Mouse (Mus musculus) spleen, postnatal 14 days (tissue): ENCODE data around the gene Mapt.

Source experiments
- DNase-seq, 2 experiments: peaks; one replicate each; pipeline ENCODE4 v3.0.0; 2021 to 2022; ENCODE audit warnings: low spot score in 2 of 2

Gene Mapt

DNA sequence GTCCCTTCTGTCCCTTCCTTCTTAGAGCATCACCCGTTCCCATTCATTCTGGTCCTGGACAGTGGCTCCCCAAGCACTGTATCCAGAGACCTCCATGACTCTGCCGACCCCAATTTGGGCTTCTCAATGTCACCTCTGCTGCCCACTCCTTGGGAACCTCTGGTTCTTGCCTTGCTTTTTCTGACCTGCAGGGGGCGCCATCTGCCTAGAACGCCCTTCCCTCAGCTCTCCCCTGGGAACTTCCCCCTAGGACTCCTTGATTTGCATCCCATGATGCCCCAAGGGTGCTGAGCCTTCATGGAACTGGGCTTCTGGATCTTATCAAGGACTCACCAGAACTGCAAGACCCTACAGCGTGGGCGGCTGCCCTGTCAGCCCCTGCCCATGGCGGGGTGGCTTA, 80.5 kb downstream of the Mapt start:
- DNase-seq, result no peak

DNA sequence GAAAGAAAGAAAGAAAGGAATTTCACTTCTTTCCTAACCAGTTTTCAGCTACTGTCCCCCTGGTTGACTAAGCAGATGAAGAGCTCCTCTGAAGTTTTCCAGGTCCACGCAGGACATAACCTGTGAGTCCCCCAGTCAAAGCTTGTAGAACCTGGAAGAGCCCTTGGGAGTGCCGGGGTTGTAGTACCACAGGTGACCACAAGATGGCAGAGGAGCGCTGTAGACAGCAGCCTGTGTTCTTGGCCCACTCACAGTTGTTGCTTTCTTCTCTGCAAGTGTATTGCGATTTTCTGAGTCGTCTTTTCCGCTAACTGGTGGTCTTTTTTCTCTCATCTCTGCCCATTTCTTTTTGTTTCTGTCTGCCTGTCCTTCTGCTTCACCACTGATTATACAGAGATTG, 84.5 kb downstream of the Mapt start:
- peak; percentile 61 to 78 for DNase-seq

DNA sequence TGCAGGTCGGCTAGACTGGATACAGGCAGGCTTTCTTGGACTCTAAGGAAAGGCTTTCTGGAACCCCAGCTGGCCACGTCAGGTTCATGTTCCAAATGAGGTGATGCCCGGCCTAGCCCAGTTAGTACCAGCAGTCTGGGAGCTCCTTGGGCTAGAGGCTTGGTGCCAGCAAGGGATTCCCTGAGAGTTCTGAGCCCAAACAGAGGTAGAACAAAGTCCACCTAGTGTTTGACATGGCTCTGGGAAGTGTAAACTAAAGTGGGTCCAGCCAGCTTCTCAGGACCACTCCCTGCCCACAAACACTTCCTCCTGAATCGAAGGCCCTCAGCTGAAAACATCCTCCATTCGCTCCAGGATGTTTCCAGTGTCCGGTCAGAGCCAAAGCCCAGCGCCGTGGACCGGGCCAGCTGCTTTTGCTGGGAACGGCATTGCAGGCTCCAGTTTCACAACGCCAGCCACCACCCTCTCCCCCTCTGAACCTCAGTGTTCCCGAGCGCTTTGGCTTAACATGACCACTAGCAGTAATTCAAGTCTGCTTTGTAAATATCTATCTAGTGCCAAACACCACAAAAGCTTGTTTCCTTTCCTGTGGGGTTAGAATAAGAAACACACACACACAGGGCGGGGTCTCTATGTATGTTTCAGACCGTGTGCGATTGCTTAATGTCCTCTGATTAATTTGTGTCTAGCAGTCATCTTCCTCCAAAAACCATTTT, 85.7 kb downstream of the Mapt start:
- no peak for DNase-seq

DNA sequence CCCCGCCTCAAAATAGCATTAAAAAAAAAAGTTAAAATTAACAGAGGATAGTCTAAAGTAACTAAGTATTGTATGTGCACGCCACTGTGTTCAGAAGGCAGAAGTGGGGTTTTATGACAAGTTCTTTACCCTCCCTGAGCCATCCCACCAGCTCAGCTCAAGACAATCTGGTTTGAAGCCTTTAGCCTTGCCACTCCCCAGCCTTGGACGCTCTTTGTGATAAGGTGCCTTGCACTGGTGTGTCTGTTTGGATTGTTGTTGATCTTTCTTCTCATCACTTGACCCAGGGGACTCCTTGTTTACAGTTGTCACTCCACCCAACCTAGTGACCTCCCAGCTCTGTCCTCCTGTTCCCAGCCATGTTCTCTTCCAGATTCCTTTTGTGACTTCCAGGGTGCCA, 86.4 kb downstream of the Mapt start:
- no peak for DNase-seq

DNA sequence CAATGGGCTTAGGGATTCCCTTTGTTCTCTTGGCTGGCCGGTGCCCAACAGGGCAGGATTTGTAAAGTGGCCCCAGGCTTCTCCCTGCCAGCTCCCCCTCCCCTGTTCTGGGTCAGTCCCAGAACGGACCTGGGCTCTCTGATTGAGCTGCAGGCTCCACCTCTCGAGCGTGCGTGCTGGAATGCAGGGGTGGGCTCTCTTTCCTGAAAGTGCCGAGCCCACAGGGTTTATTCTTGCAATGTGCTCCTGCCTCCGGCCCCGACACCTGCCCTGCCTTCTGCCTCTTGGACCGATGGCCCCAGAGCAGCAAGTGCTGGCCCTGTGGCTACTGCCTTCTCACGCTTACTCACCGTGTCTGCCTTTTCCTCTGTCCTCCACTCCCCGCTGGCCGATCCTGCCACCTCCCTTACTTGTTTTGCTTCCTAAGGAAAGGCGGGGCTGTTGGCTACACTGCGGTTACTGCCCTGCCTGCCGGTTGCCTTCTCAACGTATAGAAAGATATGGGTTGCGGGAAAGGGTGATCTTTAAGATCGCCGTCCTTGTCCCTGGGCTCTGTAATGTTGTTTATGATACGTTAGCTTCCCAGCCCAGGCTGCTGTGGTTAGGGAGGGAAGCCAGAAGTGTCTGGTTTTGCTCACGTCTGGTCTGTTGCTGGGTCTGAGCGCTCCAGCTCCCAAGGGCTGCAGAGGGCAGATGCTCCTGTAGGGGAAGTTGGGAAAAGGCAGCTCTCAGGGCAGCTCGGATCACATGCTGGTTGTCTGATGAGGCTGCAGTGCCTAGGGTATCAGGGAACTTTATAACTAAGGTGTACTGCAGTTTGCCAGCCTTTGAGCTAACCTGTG, 88.0 kb downstream of the Mapt start:
- DNase-seq, result no peak

DNA sequence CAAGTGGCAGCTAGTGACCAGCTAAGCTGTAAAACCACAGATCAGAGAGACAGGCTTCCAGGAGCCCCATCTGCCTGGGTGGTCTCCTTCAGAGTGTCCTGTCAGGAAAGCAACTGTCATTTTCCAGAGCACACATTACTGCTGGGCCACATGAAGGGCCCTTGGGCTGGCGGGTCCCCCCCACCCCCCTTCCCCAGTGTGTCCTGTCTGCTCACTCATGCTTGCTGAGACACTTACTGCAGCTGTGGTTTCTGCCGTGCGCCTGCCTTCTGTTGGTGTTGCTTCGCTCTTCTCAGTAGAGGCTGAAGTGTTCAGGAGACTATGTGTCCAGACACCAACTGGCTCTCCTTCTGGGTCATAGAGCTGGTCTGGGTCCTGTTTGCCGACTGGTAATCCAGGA, 89.3 kb downstream of the Mapt start:
- DNase-seq, result no peak

DNA sequence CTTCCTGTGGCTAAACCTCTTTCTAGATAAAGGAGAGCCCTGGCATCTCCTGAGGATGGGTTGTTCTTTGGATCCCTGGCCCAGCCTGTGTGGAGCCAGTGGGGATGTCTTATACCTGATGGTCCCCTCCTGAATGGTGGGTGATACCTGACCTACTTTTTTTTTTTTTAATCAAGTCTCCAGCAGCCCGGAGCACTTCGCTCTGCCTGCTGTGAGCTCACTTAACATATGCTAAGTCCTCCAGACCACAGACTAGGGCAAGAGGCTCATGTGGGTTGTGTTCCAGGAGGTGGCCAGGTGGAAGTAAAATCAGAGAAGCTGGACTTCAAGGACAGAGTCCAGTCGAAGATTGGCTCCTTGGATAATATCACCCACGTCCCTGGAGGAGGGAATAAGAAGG, 91.0 kb downstream of the Mapt start:
- no peak for DNase-seq

DNA sequence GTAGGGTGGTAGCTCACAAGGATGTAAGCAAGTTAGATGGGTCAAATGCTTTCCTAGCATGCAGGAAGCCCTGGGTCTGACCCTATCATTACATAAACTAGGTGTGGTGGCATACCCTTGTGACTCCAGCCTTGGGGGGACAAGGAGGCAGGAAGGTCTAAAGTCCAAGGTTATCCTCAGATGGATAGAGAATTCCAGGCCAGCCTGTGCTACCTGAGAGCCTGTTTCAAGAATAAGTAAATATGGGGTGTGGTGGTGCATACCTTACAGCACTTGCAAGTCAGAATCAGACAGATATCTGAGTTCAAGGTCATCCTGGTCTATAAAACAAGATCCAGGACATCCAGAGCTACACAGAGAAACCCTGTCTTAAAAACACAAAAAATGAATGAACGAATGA, 96.3 kb downstream of the Mapt start:
- no peak for DNase-seq

DNA sequence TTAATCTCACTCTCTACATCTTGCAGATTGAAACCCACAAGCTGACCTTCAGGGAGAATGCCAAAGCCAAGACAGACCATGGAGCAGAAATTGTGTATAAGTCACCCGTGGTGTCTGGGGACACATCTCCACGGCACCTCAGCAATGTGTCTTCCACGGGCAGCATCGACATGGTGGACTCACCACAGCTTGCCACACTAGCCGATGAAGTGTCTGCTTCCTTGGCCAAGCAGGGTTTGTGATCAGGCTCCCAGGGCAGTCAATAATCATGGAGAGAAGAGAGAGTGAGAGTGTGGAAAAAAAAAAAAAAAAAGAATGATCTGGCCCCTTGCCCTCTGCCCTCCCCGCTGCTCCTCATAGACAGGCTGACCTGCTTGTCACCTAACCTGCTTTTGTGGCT, 96.8 kb downstream of the Mapt start:
- no peak for DNase-seq

DNA sequence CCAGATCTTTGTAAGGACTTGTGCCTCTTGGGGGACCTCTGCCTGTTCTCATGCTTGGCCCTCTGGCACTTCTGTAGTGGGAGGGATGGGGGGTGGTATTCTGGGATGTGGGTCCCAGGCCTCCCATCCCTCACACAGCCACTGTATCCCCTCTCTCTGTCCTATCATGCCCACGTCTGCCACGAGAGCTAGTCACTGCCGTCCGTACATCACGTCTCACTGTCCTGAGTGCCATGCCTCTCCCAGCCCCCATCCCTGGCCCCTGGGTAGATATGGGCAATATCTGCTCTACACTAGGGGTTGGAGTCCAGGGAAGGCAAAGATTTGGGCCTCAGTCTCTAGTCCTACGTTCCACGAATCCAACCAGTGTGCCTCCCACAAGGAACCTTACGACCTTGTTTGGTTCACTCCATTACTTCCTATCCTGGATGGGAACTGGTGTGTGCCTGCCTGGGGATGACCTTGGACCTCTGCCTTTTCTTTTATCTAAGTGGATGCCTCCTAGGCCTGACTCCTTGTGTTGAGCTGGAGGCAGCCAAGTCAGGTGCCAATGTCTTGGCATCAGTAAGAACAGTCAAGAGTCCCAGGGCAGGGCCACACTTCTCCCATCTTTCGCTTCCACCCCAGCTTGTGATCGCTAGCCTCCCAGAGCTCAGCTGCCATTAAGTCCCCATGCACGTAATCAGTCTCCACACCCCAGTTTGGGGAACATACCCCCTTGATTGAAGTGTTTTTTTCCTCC, 98.2 kb downstream of the Mapt start:
- DNase-seq, result no peak

DNA sequence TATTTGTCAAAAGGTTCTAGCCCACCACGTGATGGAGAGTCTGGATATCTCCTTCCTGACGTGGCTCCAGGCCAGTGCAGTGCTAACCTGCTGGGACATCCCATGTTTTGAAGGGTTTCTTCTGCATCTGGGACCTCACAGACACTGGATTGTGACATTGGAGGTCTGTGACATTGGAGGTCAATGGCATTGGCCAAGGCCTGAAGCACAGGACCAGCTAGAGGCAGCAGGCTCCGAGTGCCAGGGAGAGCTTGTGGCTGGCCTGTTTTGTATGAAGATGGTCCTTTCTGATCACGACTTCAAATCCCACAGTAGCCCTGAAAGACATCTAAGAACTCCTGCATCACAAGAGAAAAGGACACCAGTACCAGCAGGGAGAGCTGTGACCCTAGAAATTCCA, 99.0 kb downstream of the Mapt start:
- no peak for DNase-seq

DNA sequence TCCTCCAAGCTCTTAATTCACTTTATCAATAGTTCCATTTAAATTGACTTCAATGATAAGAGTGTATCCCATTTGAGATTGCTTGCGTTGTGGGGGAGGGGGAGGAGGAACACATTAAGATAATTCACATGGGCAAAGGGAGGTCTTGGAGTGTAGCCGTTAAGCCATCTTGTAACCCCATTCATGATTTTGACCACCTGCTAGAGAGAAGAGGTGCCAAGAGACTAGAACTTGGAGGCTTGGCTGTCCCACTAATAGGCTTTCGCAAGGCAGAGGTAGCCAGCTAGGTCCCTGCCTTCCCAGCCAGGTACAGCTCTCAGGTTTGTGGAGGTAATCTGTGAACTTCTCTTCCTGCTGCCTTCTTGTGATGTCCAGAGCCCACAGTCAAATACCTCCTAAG, 100.0 kb downstream of the Mapt start:
- DNase-seq, result no peak

DNA sequence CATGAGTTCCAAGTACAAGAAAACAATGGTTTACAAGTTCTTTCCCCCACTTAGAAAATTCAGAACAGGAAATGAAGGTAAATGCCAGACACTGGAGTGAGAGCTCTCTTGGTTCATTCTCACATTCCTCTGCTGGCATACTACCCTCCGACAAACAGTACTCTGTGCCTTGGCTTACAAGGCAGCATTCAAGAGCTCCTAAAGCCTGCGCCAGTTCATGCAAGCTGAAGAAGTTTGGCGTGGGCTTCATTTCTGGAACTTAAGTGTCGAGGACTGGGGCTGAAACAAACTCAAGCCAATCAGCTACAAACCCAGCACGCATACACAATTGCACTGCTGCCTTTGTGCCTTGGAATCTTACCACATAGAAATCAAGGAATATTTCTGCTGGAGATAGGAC, 100.9 kb downstream of the Mapt start:
- no peak for DNase-seq

DNA sequence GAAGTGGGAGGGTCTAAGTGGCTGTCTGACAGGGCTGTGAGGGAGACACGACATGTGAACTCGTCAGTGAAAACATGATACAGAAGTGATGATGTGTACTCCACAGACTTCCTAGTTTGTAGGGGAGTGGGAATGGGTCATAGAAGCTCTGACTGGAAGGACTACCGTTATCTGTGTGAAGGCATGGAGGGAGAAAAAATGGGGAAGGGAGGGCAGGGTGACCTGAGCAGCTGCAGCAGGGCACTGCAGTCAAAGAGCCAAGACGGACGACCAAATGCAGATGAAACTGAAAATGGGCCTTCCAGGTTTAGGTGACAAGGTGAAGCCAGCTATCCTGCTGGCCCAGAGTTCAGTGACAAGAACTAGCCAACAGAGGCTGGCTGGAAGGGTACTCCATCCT, 102.9 kb downstream of the Mapt start:
- DNase-seq, result no peak

DNA sequence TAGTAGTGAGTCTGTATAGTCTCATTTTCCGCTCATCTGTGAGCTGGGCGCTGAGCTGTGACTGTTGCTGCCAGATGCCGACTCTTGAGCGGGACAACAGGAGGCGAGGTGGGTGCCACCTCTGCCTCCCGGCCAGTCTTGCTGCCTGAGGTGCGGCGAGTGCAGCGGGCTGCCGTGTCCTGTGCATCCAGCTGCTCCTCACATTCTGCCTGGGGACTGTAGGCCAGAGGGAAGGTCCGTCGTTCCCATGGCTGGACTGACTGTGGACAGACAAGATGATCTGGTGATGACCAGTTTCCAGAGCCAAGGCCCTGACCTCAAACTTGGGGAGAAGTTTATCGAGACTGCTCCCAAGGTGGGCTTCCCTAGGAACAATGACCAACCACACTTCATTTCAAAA, 103.8 kb downstream of the Mapt start:
- no peak for DNase-seq

DNA sequence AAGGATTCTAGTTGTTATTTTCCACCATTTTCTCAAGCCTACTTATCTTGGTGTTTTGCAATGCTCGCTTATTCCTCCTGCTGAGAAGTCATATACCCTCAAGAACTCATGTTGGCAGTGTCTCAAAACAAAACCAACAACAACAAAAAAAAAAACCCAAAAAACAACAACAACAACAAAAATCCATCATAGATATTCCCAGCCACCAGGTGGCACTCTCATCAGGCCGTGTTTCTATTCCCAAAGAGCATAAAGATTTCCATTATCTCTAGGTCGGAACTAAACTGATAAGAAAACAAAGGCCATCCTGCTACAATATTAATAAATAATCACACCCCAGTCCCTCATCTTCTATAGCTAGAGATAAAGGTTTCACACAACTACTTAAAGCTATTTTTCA, 115.7 kb downstream of the Mapt start:
- no peak for DNase-seq

DNA sequence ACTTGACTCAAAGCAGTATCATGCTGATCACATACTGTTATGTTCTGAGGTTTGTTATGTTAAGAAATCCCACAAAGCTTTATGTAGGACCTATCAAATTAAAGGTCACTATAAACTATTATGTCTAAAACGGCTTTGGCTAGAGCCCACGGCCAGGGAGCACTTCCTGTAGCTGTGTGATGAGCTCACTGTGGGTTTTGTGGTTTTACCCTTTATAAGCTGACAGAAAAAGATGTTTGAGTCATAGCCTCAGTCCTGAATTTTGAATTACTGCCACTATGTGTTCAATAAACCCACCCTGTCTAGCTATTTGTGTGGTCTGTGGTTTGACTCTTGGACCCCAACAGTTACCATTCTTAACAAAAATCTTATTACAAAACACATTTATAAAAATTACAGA, 130.6 kb downstream of the Mapt start:
- DNase-seq, result no peak

DNA sequence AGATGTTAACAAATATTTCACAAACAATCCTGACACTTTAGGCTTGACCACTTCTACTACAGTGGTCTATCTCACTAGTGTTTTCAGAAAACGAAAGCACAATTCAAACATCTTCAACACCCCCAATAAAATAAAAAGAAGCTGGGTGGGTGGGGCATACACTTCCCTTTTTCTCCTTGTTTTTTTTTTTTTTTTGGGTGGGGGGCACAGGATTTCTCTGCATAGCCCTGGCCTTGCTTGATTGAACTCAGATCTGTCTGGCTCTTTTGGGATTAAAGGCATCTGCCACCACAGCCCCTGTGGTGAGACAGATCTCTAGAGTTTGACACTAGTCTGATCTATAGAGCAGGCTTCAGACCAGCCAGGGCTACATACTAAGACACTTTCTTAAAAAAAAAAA, 131.5 kb downstream of the Mapt start:
- DNase-seq, result no peak

DNA sequence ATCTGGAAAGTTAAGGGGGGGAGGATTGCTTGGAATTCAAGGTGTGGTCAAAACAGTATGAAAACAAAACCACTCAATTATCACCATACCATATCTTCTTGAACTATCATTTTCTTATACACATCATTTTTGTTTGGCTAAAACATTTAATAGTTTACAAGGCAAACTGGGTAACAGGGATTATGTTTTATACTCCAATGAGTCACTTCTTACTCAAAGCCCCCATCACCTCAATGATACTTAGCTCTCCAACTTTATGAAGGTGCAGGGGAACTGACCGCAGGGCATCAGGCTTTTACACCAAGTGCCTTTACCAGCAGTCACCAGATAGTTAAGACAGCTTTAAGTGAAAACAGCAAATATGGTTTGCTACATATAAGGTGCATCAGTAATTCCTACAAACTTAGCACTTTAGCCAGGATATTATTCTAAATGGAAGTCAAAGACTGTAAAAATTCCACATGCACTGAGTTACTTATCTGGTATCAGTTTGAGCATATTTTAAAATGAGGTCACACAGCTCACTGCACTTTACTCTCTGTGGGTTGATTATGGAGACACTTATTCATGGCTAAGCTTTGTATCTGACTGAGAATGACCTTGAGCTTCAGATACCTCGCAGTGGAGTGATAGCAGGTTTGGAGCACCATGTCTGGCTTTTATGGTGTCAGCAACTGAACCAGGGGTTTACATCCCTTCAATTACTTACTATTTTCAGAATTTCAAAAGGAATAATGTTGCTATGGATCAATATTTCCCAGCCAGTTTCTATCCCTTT, 132.8 kb downstream of the Mapt start:
- no peak for DNase-seq

DNA sequence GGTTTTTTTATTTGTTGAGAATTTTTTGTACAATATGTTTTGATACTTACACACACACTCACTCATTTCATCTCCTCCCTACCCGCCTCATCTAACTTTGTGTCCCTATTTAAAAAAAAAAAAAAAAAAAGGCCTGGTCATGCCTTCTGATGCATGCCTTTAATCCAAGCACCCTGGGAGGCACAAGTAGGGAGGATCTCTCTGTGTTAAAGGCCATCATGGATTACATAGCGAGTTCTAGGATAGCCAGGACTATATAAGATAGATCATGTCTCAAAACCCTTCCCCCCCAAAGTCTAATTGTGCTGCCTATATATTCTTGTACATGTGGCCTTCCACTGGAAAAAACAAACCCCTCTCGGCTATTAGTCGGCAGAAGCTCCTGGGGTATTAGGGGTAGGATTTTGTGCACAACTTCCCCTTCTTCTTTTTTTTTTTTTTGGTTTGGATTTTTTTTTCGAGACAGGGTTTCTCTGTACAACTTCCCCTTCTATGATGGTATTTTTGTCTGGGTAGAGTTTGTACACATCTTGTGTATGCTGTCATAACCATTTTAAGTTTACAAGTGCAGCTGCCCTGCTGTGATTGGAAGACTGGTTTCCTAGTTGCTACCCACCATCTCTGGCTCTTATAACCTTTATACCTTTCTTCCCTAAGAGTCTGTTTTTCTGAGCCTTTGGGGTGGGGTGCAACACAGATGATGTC, 136.4 kb downstream of the Mapt start:
- no peak for DNase-seq

DNA sequence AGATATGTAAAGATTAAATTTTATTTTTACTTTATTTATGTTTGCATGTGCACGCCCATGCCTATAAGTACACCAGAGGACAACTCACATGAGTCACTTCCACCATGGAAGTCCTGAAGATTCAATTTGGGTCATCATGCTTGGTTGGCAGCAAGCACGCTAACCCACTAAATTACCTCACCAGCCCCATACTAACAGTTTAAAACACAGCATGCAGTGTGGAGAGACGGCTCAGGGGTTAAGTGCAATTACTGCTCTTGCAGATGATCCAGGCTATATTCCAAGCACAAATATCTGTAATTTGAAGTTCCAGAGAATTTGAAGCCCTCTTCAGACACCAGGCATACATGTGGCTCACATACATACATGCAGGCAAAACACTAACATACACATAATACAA, 145.1 kb downstream of the Mapt start:
- no peak for DNase-seq
